Mouse (Mus musculus): ENCODE results near the gene Alox5ap.
A peak's percentile ranks its signal among the peaks of the same experiment; 100 is the strongest.

Gene Alox5ap

GRCm38 (mm10) chr5:149319874-149320323 lies 55.3 kb downstream of the Alox5ap start:
- DNase-seq: no peak

DNA sequence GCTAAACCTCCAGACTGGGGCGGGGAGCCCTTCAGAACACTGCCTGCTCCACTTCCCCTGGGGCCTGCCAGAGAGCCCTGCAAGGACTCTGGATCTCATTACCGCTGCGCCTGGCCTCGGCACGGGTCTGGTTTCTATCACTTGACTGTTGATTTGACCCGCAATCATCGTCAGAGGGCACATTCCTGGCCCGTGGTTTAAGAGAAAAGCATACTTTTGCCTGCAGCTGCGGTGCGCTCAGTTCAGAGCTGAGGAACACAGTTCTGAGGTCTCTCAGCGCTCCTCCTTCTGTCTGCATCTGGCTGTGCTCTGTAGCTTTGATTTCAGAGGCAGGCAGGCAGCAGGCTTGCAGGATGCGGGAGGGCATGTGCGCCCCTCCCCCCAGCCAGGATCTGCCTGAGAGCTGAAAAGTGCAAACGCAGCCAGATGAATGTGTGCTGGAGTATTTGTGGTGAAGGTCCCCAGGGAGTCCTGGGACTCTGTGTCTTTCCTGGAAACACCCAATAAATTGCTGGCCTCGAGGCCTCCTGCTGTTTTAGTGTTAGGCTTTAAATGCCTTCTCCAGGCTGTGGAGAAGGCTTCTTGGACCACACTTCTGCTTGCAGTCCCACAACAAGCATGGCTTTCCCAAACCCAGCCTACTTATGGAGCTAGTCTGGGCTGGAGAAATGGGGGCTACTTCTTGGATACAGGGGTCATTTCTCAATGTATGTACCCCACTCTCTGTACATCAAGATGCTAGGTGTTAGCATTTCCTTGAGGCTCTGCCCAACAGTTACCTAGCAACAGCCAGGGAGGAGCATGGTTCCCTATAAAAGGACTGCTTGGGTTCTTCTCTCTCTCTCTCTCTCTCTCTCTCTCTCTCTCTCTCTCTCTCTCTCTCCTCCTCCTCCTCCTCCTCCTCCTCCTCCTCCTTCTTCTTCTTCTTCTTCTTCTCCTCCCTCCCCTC lies 56.2 kb downstream of the Alox5ap start:
- DNase-seq: peak; percentile 63

DNA sequence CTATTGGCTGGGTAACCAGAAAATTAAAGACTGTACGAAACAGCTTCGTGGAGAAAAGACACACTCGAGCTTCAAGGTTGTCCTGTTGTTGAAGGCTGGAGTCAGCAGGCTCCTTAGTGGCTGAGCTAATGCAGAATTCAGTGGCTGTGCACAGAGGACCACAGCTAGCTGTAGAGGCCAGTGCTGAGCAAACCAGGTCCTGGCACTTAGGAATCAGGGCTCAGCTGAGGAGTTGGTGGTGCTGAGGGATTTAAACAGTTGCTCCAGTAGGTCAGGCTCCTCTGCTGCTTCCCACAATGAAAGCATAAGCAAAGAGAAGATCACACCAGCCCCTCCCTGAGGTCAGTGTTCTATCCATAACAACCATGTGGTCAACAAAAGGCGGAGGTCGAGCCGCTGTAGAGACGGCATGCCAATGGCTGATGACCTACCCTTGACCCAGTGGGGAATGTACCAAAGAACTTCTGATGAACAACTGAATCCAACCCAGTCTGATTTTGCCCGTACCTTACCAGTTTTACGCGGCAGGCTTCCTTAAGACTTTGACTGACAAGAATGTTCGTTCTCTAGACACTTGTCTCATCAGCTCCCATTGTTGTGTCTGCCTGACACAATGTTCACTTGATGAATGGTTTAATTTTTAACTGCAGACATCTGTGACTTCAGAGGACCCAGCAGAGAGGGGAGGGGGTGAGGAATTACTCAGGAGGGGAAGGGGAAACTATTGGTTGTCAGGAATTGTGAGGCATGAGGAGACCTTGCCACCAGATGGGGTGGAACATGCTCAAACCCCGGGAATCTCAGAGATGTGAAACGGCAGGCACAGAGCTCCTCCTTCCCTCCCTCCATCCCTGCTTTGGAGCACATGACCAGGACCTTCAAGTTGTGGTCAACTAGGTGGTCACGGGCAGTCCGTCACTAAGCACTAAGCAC lies 57.6 kb downstream of the Alox5ap start:
- no peak for DNase-seq

DNA sequence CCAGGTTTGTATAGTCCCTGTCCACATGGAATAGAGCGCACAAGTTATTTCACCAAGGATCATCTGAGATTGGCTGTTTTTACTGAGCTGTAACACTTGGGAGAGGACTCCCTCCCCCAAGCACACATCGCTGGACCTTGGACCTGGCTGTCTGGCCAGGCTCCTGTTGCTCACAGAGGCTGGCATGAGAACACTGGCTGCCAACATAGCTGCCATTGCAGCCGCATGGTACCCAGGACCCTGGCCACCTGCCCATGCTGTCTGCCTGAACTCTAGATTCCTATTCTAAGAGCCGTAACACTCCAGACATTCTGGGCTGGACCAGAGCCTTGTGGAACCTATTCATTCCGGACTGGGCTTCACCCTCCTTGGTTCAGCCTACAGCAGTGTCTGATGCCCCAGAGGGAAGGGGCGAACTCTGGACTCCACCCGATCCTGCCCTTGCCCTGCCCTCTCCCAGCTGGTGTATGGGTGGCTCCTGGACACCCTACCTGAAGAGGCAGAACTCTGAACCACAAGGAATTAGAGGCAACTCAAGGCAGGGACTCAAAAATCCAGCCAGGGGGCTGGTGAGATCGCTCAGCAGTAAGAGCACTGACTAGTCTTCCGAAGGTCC lies 58.5 kb downstream of the Alox5ap start:
- DNase-seq: no peak

- no peak for DNase-seq
Observed at GRCm38 (mm10) chr5:149324739-149325138, 60.2 kb downstream of the Alox5ap start.

DNA sequence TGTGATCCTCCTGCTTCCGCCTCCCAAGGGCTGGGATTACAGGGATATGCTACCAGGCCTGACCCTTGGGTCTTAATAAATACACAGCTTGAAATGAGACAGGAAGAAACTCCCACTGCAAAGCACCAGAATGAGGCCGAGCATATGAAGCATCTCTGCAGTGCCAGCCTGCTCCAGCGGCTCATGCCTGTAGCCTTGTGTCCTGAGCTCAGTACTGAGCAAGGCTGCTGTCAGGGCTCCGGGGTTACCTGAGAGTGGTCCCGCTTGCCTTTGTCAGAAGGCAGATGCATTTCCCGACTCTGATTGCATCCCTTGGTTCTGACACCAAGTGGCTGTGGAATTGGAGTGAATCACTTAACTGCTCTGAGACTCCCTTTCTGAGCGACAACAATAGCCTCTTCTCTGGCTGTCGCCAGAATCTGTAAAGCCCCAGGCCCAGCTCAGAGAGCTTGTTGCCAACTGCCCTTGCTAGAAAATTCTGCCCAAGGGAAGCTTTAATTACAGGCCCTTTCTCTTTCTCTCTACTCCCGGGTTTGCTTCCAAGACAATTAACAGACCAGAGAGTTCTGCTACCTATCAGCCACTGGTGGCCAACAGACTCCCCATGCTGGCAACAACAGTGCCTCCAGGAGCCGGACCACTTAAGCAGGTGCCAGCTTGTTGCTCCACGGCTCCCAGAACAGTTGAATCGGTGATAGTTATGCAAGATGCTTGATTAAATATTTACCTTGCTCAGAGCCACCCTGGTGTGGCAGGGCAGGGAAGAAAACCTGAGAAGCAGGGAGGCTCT lies 64.7 kb downstream of the Alox5ap start:
- no peak for DNase-seq

DNA sequence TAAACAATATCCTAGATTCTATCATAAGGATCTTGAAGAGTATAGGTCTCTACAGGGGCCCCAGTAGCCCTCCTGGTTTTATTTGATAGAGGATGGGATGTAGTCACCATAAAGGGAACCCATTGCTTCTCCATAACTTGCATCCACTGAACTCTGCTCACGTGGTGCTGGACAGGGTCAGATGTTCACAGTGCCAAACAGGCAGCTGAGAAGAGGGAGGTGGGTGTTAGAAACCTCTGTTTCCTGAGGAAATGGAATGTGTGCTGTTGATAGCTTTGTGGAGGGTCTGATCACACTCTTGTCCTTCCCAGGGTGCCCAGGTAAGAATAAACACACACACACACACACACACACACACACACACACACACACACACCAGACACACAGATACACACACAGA lies 66.0 kb downstream of the Alox5ap start:
- DNase-seq: no peak

- no peak for DNase-seq
Observed at GRCm38 (mm10) chr5:149331407-149332143, 67.0 kb downstream of the Alox5ap start.

DNA sequence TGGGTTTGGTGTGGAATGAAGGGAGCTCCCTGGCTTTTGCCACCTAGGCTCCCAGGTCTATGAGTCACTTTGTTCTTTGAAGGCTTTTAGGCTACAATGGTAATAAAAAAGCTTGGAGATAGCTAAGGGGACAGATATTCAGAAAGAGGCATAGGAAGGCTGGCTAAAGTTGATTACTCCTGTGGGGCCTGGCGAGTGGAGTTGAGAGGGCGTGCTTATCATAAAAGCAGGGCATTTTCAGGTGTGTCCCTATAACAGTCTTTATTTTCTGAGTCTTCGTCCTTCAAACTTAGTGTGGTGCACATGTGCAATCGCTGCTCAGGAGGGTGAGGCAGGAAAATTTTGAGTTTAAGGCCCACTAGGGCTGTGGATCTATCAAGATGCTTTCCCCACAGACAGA lies 68.2 kb downstream of the Alox5ap start:
- no peak for DNase-seq

DNA sequence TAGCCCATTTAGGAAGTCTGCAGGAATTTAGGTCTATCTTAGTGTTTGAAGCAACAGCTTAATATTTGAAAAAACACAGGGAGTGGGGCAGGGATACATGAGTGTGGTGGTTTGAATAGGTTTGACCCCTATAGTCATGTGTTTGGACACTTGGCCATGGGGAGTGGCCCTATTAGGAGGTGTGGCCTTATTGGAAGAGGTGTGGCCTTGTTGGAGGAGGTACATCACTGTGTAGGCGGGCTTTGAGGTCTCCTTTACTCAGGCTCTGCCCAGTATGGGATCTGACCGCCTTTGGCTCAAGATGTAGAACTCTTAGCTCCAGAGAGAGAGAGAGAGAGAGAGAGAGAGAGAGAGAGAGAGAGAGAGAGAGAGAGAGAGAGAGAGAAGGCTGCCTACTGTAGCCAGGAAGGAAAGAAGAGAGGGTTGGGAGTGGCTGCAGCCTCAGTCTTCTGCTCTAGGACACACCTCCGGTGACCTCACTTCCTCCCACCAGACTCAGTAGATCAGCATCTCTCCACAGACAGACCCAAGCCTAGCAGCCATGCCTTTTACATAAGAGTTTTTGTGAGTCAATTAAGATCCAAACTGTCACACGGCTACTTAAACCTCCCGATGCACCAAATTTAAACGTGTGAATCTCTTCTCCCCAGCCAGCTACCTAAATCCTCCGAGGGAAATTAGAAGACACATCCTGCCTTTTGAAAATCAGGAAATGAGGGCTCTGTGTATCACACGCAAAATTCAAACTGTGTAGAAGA lies 69.6 kb downstream of the Alox5ap start:
- DNase-seq: no peak

GRCm38 (mm10) chr5:149335009-149335408 lies 70.4 kb downstream of the Alox5ap start:
- no peak for DNase-seq

GRCm38 (mm10) chr5:149335563-149336238 lies 71.1 kb downstream of the Alox5ap start:
- peak; percentile 89 for DNase-seq

DNA sequence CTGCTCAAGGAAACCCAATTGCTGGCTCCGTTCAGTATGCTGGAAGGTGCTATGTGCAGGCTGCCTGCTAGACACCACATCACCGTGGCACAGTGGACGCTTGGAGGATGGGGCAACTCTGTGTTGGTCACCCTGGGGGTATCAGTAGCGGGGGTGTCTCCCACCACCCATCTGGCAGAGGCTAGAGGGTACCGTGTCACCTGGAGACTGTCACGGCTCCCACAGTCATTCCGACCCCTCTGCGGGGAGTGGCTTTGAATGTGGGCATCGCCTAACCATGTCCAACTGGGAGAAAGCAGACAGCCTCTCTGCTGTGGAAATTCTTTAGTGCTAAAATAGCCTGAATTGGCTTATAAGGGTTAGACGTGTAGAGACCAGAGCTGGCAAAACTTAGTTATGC lies 72.6 kb downstream of the Alox5ap start:
- DNase-seq: no peak

All from lung, postnatal 14 days (tissue).